In the genomic region with DNA sequence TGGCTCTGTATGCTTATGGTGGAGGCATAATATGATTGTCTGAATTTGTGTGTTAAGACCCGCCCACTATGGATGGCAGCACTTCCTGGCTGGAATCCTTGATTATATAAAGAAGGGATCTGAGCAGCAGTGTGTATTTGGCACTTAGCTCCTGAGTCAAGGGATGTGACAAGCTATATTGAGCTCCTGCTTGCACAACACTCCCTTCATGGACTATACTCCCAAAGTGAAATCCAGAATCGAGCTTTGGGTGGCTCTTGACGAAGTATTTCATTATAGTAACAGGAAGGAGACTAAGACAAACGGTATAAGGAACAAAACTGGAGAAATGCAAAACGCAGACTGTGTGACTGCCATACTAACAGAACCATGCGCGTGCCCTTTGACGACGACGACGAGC, we compare ENCODE assay signal across 29 mouse cellular contexts.
DNase-seq lines count a peak whose midpoint lies in the region; ATAC-seq and TF ChIP-seq lines count a peak whose summit lies in the region.
"Had no signal": no experiment of that assay in that cellular context is flagged by ENCODE, and none has a peak within 500 bp of the region (broad histone marks: within the 10 kb centered on the region; RNA-seq: fewer than 3 reads in every experiment).

No protein-coding gene starts in this region.

- no peak for DNase-seq in frontal cortex, postnatal 25 days (ENCODE audit: low spot score in 2 of 2)
- DNase-seq in right cerebral cortex, adult 18-20 months, result peak; percentile 71
- DNase-seq in right cerebral cortex, postnatal 14 days, result no peak
- no peak for DNase-seq in left cerebral cortex, adult 2 months (ENCODE audit: extremely low spot score in 1 of 2, low spot score in 2 of 2)
- peak; percentile 27 to 68 for DNase-seq in right cerebral cortex, postnatal 36 days (ENCODE audit: low spot score in 2 of 2)
- DNase-seq in lung, postnatal 0 days (ENCODE audit: low spot score), result no peak
- DNase-seq: adrenal gland, postnatal 10 days; cerebellum, adult 11-12 months; cerebellum, postnatal 10 days; gastrocnemius, adult 2 months; gastrocnemius, postnatal 36 days; heart, adult 2 months; kidney, postnatal 36 days; liver; lung, adult 2 months; lung, postnatal 14 days; midbrain, embryonic 14.5 days; retina, postnatal 1 day; spleen, adult 18-20 months; thymus, postnatal 4 days had no signal

- H3K27ac ChIP-seq in left cerebral cortex, adult 2 months, result peak overlapping the region; percentile 61
- H3K27ac ChIP-seq in lung, postnatal 0 days (ENCODE audit: low read length), result no peak overlapping the region
- H3K27ac ChIP-seq: embryonic facial prominence, embryonic 13.5 days; forebrain, embryonic 10.5 days; gastrocnemius, adult 2 months; heart, adult 2 months; hindbrain, embryonic 14.5 days; liver, embryonic 14.5 days had no signal

- no peak overlapping the region for H3K4me3 ChIP-seq in left cerebral cortex, adult 2 months
- H3K4me3 ChIP-seq in lung, postnatal 0 days (ENCODE audit: low read depth, low read length), result no peak overlapping the region
- H3K4me3 ChIP-seq: embryonic facial prominence, embryonic 13.5 days; forebrain, embryonic 10.5 days; gastrocnemius, adult 2 months; heart, adult 2 months; heart, embryonic 12.5 days had no signal

- no peak overlapping the region for H3K4me2 ChIP-seq in lung, postnatal 0 days (replicated peaks; ENCODE audit: low read depth, low read length)
- H3K4me2 ChIP-seq: embryonic facial prominence, embryonic 13.5 days; heart, embryonic 12.5 days; hindbrain, embryonic 14.5 days had no signal

- no peaks in the 10 kb centered on the region for H3K27me3 ChIP-seq in lung, postnatal 0 days (replicated peaks; ENCODE audit: insufficient read depth, low read length)
- H3K27me3 ChIP-seq: embryonic facial prominence, embryonic 13.5 days; heart, embryonic 12.5 days had no signal

- TF ChIP-seq EP300 in lung, postnatal 0 days (IDR thresholded peaks at IDR 0.05), result no peak

- no peak overlapping the region for H3K9ac ChIP-seq in lung, postnatal 0 days (replicated peaks; ENCODE audit: low read depth)
- H3K9ac ChIP-seq: embryonic facial prominence, embryonic 13.5 days; heart, embryonic 12.5 days; hindbrain, embryonic 14.5 days; liver, embryonic 14.5 days had no signal

- ATAC-seq in frontal cortex, adult (ENCODE audit: low TSS enrichment), result peak; percentile 92
- no peak for ATAC-seq in lung, postnatal 0 days
- ATAC-seq: forebrain, embryonic 16.5 days; intestine, postnatal 0 days; Patski had no signal

- no peaks in the 10 kb centered on the region for H3K36me3 ChIP-seq in lung, postnatal 0 days (ENCODE audit: insufficient read depth, low read length)
- H3K36me3 ChIP-seq: embryonic facial prominence, embryonic 13.5 days; forebrain, embryonic 10.5 days; heart, embryonic 12.5 days had no signal

- no peaks in the 10 kb centered on the region for H3K4me1 ChIP-seq in lung, postnatal 0 days (ENCODE audit: insufficient read depth, low read depth, low read length)
- H3K4me1 ChIP-seq: heart, embryonic 12.5 days had no signal

- H3K9me3 ChIP-seq in lung, postnatal 0 days (ENCODE audit: low read length), result no peaks in the 10 kb centered on the region
- H3K9me3 ChIP-seq: embryonic facial prominence, embryonic 13.5 days; forebrain, embryonic 10.5 days; heart, embryonic 12.5 days had no signal

- TF ChIP-seq CTCF in left cerebral cortex, adult 2 months (IDR thresholded peaks at IDR 0.05), result no peak
- TF ChIP-seq CTCF in lung, postnatal 0 days (IDR thresholded peaks at IDR 0.05), result no peak

- intact Hi-C loops in left cerebral cortex, adult 2 months (cut with DNase I), result loop anchor here (5.0 kb wide), 3 partner anchors 54 to 331 kb away; no protein-coding TSS in a partner anchor

- 79% methylated on average over 11 of the region's 11 CpGs for WGBS in lung, postnatal 0 days

Comparison
In these comparisons a context has a peak if more than half of its experiments do, and no peak if none do; other contexts are left out.
1. DNase-seq: peak in right cerebral cortex, adult 18-20 months (single experiment) and right cerebral cortex, postnatal 36 days (2 of 2); none in frontal cortex, postnatal 25 days (0 of 2), right cerebral cortex, postnatal 14 days (single experiment), left cerebral cortex, adult 2 months (0 of 2) and lung, postnatal 0 days (single experiment).